Mouse (Mus musculus) adrenal gland, adult (tissue): Measurements from ENCODE around the gene Pcca.

Source experiments
- DNase-seq, 2 experiments: peaks; one replicate each; pipeline ENCODE4 v3.0.0; 2022 to 2023; ENCODE audit warnings: low spot score in 1 of 2; ENCODE audit not compliant: inconsistent age in 2 of 2

The Pcca gene

GRCm38 (mm10) chr14:122882795-122883409, 348.8 kb downstream of the Pcca start:
- no peak for DNase-seq

DNA sequence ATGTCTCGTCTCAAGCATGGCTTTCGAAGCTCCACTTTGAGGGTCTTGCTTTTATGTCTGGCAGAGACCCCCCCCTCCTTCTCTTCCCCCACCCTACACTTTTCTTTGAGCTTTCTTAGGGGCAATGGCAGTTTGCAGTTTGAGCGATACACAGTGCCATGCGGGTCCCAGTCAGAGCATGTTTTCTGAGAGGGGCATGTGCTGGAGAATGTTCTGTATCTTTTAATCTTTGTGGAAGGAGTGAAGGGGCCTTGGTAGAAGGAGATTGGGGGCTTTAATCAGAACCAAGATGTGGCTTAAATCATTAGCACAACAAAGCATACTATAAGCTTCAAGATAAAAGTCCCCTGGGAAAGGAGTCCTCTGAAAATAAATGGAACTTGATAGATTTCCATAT, 349.3 kb downstream of the Pcca start:
- no peak for DNase-seq

DNA sequence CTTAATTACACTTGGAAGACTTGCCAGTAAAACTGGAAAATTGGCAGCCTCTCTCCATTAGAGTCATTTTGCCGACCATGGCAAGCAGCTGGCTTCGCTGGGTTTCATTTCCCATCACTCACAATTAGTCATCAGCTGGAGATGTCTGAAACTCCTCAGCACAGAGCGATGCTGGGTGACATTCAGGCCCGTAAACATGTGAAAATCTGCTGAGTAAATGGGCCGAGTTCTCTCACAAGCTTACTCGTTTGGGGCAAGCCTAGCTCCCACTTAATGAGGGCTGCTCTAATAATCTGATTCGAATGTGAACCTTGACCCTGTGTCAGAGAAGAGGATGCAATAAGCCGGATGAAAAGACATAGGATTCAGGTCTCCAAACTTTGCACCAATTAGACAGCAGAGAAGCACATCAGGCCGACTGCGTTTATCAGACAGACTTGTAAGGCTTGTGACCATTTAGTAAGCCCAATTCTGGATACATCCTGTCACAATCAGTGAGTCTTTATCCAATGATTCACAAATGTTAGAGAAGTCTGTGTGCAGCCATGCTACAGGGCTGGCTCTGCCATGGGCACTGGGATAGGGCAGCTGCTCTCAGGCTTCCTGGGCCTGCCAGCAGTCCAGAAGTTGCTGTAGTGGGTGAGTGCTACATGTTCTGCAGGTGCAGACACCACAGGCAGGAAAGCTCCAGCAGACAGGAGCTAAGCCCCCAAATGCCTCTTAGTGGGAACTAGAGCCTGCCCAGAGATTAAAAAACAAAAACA, 349.9 kb downstream of the Pcca start:
- DNase-seq: peak in 1 of 2 experiments; percentile 46

GRCm38 (mm10) chr14:122885893-122886292, 351.8 kb downstream of the Pcca start:
- DNase-seq: no peak

DNA sequence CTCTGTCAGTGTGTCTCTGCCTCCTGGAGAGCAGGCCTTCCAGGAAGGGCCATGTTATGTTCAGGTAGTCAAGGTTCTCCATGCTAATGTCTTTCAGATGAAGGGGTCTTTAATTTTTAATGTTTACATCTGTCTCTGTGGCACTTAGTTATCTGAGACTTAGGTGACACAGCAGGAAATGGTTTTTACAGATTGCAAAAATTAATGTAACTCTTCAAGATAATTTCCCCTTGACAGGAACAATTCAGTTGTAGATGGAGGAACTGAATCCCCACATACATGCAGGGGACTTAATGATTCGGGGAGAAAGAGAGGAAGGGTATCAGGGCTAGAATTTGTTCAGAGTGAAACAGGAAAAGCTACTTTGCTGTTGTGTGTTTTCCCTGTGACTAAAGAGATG, 353.2 kb downstream of the Pcca start:
- DNase-seq: no peak

DNA sequence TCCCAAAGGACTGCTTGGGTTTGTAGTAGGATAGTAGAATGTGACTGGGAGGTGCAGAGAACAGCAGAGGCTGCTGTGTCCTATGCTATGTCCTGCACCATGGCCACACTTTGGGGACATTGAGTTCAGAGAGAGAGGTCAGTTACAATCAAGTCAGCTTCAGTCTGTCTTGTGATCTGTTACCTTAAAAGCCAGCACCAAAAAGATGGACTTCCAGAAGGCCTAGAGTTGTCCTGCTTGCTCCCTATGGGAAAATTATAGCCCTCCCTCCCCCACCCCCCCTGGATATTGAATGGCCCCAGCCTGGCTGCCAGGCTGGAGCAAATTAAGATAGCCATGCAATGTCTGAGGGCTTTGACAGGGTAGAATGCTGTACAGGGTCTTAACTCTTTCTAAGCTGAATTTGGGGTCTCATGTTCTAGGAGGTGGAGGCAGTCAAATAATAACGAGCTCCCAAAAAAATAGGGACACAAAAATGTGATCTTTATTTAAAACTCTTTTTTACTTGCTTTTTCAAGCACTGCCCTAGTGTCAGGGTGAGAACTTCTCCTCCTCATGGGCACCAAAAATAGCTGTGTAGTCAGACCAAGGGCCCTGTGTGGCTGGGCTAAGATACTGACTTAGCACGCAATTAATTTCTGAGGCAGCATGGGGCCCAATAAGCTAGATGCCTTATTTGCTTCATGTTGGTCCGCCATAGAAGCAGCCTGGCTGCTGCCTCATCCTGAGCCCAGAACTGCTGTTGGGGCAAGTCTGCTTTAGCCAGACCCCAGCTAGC, 353.8 kb downstream of the Pcca start:
- no peak for DNase-seq

- no peak for DNase-seq
Measured at GRCm38 (mm10) chr14:122888480-122888872, 354.4 kb downstream of the Pcca start.

DNA sequence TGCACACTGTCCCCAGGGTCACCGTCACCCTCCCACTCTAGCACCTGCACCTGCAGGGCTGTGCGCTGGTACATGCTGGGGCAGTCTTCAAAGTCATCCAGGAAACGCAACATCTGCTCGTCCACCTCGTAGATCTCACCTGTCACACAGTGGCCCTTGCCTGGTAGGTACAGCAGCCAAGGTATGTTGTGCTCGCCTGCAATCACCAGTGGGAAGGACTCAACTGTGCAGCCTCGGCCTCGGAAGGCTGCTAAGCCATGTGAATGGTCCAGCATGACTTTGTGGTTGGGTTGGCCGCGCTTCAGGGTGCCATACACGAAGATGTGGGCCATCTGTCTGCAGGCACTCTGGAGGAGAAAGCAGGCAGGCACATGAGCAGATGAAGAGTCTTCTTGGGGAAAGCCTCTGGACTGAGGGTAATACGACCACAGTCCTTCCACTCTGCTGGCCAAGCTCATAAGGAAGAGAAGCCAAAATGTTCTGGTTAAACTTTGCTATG, 357.4 kb downstream of the Pcca start:
- DNase-seq: no peak

DNA sequence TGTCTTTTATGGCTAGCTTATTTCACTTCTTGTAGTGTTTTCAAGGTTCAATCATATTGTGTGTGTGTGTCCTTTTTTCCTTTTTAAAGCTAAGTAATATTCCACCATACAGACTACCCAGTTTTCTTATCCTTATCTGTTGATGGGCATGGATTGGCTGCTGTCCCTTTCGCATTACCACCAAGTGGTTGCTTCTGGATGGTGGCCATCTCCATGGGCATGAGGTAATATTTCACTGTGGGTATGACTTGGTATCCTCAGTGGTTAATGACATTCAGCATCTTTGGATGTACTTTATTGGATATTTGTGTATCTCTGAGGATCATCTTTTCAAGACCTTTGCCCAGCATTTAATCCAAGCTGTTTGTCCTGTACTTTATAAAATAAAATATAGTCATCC, 362.0 kb downstream of the Pcca start:
- DNase-seq: no peak

DNA sequence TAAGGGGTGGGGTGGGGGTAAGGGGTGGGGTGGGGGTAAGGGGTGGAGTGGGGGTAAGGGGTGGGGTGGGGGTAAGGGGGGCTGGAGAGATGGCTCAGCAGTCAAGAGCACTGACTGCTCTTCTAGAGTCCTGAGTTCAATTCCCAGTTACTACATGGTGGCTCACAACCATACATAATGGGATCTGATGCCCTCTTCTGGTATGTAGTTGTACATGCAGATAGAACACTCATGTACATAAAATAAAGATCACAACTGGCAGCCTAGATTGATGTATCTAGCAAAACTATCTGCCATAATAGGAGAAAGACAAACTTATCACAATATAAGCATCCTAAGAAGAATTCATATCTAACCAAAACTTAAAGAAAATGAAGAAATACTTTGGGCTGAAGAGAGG, 364.4 kb downstream of the Pcca start:
- DNase-seq: no peak

DNA sequence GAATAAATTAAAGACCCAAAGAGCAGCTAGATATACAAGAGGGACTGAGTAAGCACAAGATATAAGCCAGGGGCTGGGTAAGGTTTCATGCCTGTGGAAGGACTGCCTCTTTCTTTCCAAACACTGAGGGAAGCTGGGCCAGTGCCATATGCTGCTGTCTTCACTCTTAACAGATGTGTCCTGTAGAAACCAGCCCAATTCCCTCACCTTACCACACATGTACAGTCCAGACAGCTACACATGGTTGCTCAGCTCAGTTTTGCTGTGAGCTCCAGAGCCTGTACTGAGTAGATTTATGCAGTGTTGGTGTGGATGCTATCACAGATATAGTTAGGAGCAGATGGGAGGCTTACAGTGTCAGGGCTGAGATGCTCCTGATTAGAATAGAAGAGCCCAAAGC, 366.6 kb downstream of the Pcca start:
- no peak for DNase-seq

GRCm38 (mm10) chr14:122901177-122901576, 367.1 kb downstream of the Pcca start:
- no peak for DNase-seq

DNA sequence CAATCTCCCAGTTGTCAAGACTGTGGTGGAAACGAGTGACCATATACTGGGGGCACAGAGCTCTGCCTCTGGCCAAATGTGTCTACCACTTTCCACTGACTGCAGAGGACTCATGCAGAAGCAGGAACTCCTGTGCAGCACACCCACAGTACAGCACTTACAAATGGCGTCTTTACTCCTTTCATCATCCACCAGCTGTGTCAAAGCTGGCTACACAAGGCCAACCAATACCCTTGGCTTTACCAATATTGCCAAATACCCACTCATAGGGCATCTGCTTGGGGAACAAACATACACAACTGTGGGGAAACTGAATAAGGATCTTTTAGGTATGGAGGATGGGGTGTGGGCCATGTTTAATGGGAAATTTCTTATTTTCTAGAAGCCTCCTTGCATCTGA, 367.6 kb downstream of the Pcca start:
- DNase-seq: peak in 1 of 2 experiments; percentile 63

- DNase-seq: peak; percentile 56 to 77
Measured at GRCm38 (mm10) chr14:122902136-122902535, 368.0 kb downstream of the Pcca start.

- DNase-seq: peak; percentile 80 to 91
Measured at GRCm38 (mm10) chr14:122902884-122903283, 368.8 kb downstream of the Pcca start.

DNA sequence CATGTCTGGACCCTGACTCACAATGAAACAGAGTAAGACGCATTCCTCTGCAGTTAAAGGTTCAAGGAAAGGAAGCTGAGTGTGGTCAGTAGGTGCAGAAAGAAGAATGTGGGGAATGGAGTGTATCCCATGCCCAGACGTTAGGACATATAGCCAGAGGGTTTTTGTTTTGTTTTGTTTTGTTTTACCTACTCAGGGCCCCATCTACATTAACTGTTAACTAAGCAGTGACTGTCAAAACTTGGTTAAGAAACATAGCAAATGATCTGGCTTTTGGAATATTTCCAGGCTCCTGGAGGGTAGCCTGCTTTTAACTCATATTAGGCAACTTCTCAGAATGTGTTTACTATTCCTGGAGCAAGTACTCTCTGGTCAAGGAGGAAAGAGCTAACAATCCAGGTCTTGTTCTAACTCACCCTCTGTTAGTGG, 369.8 kb downstream of the Pcca start:
- peak in 1 of 2 experiments; percentile 87 for DNase-seq

- DNase-seq: peak in 1 of 2 experiments; percentile 51
Measured at GRCm38 (mm10) chr14:122905007-122905406, 370.9 kb downstream of the Pcca start.

GRCm38 (mm10) chr14:122908075-122908474, 374.0 kb downstream of the Pcca start:
- no peak for DNase-seq

DNA sequence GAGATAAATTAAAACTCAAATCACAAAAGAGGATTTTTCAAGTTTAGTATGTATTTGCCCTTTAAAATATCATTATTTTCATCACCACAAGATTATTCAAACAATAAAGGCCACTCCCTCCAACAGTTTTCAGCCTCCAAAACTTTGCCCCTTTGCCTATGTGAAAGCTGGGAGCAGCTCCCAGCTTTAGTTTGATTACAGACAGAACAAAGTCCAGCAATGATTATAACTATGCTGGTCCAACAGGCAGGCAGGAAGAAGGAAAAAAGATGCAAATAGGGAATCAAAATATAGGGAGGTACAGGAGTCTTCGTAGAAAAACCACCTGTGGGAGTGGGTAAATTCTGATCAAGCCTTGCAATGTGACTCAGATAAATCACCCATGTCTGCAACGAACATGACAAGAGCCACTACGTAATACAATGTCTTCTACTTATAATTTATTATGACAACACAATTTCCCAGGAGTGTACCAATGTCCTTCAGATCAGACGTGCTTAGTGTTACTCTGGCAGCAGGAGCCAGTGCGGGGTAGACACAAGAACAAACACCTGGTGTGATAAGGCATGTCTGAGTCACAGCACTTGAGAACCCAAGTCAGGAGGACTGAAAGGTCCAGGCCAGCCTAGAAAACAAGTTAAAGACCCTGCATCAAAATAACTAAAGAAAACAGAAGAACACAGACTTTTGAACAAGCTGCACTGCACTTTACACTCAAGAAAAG, 375.4 kb downstream of the Pcca start:
- no peak for DNase-seq

DNA sequence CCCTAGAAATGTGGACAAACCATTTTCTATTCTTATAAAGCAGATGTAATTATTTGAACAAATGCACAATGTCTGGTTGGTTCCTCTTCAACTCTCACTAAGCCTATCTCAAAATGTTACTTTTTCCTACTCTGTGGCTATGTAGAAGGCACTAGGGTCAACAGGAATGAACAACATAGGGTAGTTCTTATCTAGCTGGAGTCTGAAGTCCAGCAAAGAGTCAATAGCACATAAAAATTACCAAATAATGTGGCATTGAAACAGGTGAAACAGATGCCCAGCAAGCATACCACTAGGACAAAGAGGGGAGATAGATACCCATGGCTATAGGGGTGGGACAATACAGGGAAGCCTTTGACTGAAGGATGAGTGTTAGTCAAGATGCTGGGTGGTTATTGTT, 377.1 kb downstream of the Pcca start:
- DNase-seq: no peak

DNA sequence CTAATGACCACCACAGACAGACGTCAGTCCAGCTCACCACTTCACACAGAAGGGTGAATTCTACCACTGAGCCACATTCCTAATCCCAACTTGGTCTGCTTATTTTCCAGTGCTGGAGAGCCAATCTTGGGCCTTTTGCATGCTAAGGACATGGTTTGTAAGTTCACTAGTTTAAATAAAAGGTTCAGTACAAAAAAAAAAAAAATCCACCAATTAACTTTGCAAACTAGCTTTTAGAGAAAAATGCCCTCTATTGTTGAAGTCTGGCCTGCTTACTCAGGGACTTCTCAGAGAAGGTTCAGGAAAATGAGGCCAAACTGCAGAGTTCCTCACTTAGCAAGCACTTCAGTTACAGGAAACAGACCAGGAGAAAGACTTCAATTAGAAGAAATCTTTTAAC, 378.0 kb downstream of the Pcca start:
- peak in 1 of 2 experiments; percentile 49 for DNase-seq
